8 mouse cellular contexts compared by ENCODE assay signal in the genomic region with DNA sequence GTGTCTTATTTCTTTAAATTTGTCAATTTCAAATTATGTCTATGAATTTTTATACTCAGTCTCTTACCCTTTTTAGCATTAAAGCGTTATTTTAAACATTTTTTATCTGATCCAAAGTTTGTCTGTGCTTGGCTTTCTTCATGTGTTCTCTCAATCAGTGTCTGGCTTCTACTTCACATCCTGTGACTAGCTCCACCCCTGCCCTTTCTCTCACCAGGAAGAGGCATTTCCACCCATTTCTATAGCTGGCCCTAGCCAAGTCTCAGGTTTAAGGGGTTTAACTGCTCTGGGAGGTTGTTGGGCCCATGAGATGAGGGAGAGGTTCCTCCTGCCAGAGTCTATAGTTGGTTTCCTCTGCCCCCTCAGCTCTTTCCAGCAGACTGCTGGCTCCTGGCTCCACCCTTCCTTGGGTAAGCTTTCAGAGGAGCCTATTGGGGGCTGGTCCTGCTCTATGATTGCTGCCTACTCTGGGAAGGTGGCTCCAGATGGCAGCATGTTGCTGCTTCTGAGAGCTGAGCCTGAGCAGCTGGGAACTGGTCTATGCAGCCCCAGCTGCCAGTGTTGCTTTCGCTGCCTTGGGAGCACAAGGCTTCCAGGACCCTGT. TPM values are rescaled to one million over a fixed set of nuclear protein-coding genes. Genes with fewer than 3 reads are reported as not detected.
DNase-seq lines count a peak whose midpoint lies in the region; ATAC-seq and TF ChIP-seq lines count a peak whose summit lies in the region.

No protein-coding gene starts in this region.

- intact Hi-C loops in heart, postnatal 10 days (cut with DNase I): no loop called here

- no peak for TF ChIP-seq CTCF in lung, postnatal 0 days (IDR thresholded peaks at IDR 0.05)

- no peak overlapping the region for H3K4me3 ChIP-seq in kidney, embryonic 15.5 days (replicated peaks)
- no peak overlapping the region for H3K4me3 ChIP-seq in embryonic facial prominence, embryonic 15.5 days (replicated peaks)
- no peak overlapping the region for H3K4me3 ChIP-seq in lung, postnatal 0 days (ENCODE audit: low read depth, low read length)

- no peaks in the 10 kb centered on the region for H3K27me3 ChIP-seq in kidney, embryonic 15.5 days
- H3K27me3 ChIP-seq in embryonic facial prominence, embryonic 15.5 days: no peaks in the 10 kb centered on the region
- no peaks in the 10 kb centered on the region for H3K27me3 ChIP-seq in lung, postnatal 0 days (replicated peaks; ENCODE audit: insufficient read depth, low read length)

- no peak for TF ChIP-seq EP300 in lung, postnatal 0 days (IDR thresholded peaks at IDR 0.05)

- peaks cover 6% of the 10 kb centered on the region for H3K4me1 ChIP-seq in kidney, embryonic 15.5 days
- 0 out of 2 replicates have a peak, but pooled peaks cover 6% of the 10 kb centered on the region for H3K4me1 ChIP-seq in embryonic facial prominence, embryonic 15.5 days
- H3K4me1 ChIP-seq in lung, postnatal 0 days (ENCODE audit: insufficient read depth, low read depth, low read length): 0 out of 2 replicates have a peak, but pooled peaks cover 4% of the 10 kb centered on the region

- ATAC-seq in kidney, embryonic 15.5 days (replicated peaks; ENCODE audit: low FRiP score): peak; percentile 74
- ATAC-seq in embryonic facial prominence, embryonic 15.5 days (ENCODE audit: insufficient number of reproducible peaks, low FRiP score, low TSS enrichment, low read depth): peak; percentile 84
- peak; percentile 86 for ATAC-seq in lung, postnatal 0 days

- H3K36me3 ChIP-seq in kidney, embryonic 15.5 days: peaks cover 24% of the 10 kb centered on the region
- peaks cover under 1% of the 10 kb centered on the region; the same call in 1 of the 2 replicates for H3K36me3 ChIP-seq in embryonic facial prominence, embryonic 15.5 days
- H3K36me3 ChIP-seq in lung, postnatal 0 days (ENCODE audit: insufficient read depth, low read length): no peaks in the 10 kb centered on the region

- WGBS in kidney, embryonic 15.5 days: 81% methylated on average over 2 of the region's 2 CpGs
- 80% methylated on average over 2 of the region's 2 CpGs for WGBS in embryonic facial prominence, embryonic 15.5 days
- 74% methylated on average over 2 of the region's 2 CpGs for WGBS in lung, postnatal 0 days

- peak overlapping the region; percentile 60 for H3K27ac ChIP-seq in kidney, embryonic 15.5 days
- 0 out of 2 replicates have a peak overlapping the region, but pooled peaks have one; percentile 44 for H3K27ac ChIP-seq in embryonic facial prominence, embryonic 15.5 days (replicated peaks)
- peak overlapping the region; percentile 7; the same call in 1 of the 2 replicates for H3K27ac ChIP-seq in lung, postnatal 0 days (ENCODE audit: low read length)

- no peak overlapping the region for H3K4me2 ChIP-seq in kidney, embryonic 15.5 days
- H3K4me2 ChIP-seq in embryonic facial prominence, embryonic 15.5 days (replicated peaks): no peak overlapping the region
- H3K4me2 ChIP-seq in lung, postnatal 0 days (replicated peaks; ENCODE audit: low read depth, low read length): no peak overlapping the region

- H3K9ac ChIP-seq in kidney, embryonic 15.5 days: no peak overlapping the region
- H3K9ac ChIP-seq in embryonic facial prominence, embryonic 15.5 days: no peak overlapping the region
- no peak overlapping the region for H3K9ac ChIP-seq in lung, postnatal 0 days (replicated peaks; ENCODE audit: low read depth)

- DNase-seq in kidney, adult 8-10 months: no peak
- peak; percentile 40 to 48 for DNase-seq in heart, postnatal 10 days
- DNase-seq in left cerebral cortex, adult 11 months (ENCODE audit: low spot score): peak; percentile 47
- peak; percentile 66 for DNase-seq in lung, postnatal 0 days (ENCODE audit: low spot score)
- peak; percentile 64 to 81 for DNase-seq in right cerebral cortex, postnatal 10 days (ENCODE audit: low spot score in 2 of 2)
- no peak for DNase-seq in thymus, postnatal 4 days

- H3K9me3 ChIP-seq in kidney, embryonic 15.5 days (replicated peaks): no peaks in the 10 kb centered on the region
- H3K9me3 ChIP-seq in embryonic facial prominence, embryonic 15.5 days (replicated peaks): no peaks in the 10 kb centered on the region
- no peaks in the 10 kb centered on the region for H3K9me3 ChIP-seq in lung, postnatal 0 days (ENCODE audit: low read length)

RNA-seq across cellular contexts. Expression of a gene that starts 17.3 kb away (rescaled TPM):
- polyA plus RNA-seq in kidney, embryonic 15.5 days (2015; fragmentation: Nextera tagmentation; extraction: Ambion mirVana): 84.4 and 88.6 TPM in 2 replicates
- 87.7 and 92.0 TPM in 2 replicates for polyA plus RNA-seq in embryonic facial prominence, embryonic 15.5 days (2015; fragmentation: Nextera tagmentation; extraction: Ambion mirVana)
- 100 to 1,000 TPM in 1 of 2 experiments, 10 to 100 TPM in 1; 96.7 to 104 TPM for total RNA-seq in heart, postnatal 10 days (2021)
- 57.2 and 59.5 TPM in 2 replicates for polyA plus RNA-seq in lung, postnatal 0 days (2015; fragmentation: Nextera tagmentation; extraction: Ambion mirVana)

RNA-seq across cellular contexts. Expression of a gene that starts 40.6 kb away (rescaled TPM):
- polyA plus RNA-seq in kidney, embryonic 15.5 days (2015; fragmentation: Nextera tagmentation; extraction: Ambion mirVana): 162 and 169 TPM in 2 replicates
- 166 and 173 TPM in 2 replicates for polyA plus RNA-seq in embryonic facial prominence, embryonic 15.5 days (2015; fragmentation: Nextera tagmentation; extraction: Ambion mirVana)
- total RNA-seq in heart, postnatal 10 days (2021): 10 to 100 TPM; 69.9 to 74.9 TPM
- 131 and 135 TPM in 2 replicates for polyA plus RNA-seq in lung, postnatal 0 days (2015; fragmentation: Nextera tagmentation; extraction: Ambion mirVana)

RNA-seq across cellular contexts. Expression of a gene that starts 44.5 kb away (rescaled TPM):
- polyA plus RNA-seq in kidney, embryonic 15.5 days (2015; fragmentation: Nextera tagmentation; extraction: Ambion mirVana): 0.30 TPM in 1 of 2 replicates, not detected in the other
- 0.18 and 0.24 TPM in 2 replicates for polyA plus RNA-seq in embryonic facial prominence, embryonic 15.5 days (2015; fragmentation: Nextera tagmentation; extraction: Ambion mirVana)
- total RNA-seq in heart, postnatal 10 days (2021): not detected
- 0.21 and 0.25 TPM in 2 replicates for polyA plus RNA-seq in lung, postnatal 0 days (2015; fragmentation: Nextera tagmentation; extraction: Ambion mirVana)

RNA-seq across cellular contexts. Expression of a gene that starts 47.1 kb away (rescaled TPM):
- polyA plus RNA-seq in kidney, embryonic 15.5 days (2015; fragmentation: Nextera tagmentation; extraction: Ambion mirVana): 50.7 and 59.0 TPM in 2 replicates
- polyA plus RNA-seq in embryonic facial prominence, embryonic 15.5 days (2015; fragmentation: Nextera tagmentation; extraction: Ambion mirVana): 50.7 and 55.7 TPM in 2 replicates
- total RNA-seq in heart, postnatal 10 days (2021): 10 to 100 TPM; 43.3 to 47.1 TPM
- polyA plus RNA-seq in lung, postnatal 0 days (2015; fragmentation: Nextera tagmentation; extraction: Ambion mirVana): 41.8 and 43.3 TPM in 2 replicates

RNA-seq across cellular contexts. Expression of a gene that starts 54.1 kb away (rescaled TPM):
- polyA plus RNA-seq in kidney, embryonic 15.5 days (2015; fragmentation: Nextera tagmentation; extraction: Ambion mirVana): 67.4 and 69.5 TPM in 2 replicates
- 60.4 and 63.6 TPM in 2 replicates for polyA plus RNA-seq in embryonic facial prominence, embryonic 15.5 days (2015; fragmentation: Nextera tagmentation; extraction: Ambion mirVana)
- 10 to 100 TPM; 37.0 to 41.1 TPM for total RNA-seq in heart, postnatal 10 days (2021)
- 32.3 and 33.6 TPM in 2 replicates for polyA plus RNA-seq in lung, postnatal 0 days (2015; fragmentation: Nextera tagmentation; extraction: Ambion mirVana)

Comparison
In these comparisons a context has a peak if more than half of its experiments do, and no peak if none do; other contexts are left out.
1. H3K27ac ChIP-seq: peak in every context shown above with its lines; median percentile 60 in kidney, embryonic 15.5 days; 44 in embryonic facial prominence, embryonic 15.5 days; 7 in lung, postnatal 0 days.
2. DNase-seq: peak in heart, postnatal 10 days (2 of 2), left cerebral cortex, adult 11 months (single experiment), lung, postnatal 0 days (single experiment) and right cerebral cortex, postnatal 10 days (2 of 2); none in kidney, adult 8-10 months (0 of 2) and thymus, postnatal 4 days (single experiment).
3. Peak in every context shown above with its lines, with median percentiles within 50 percentile points of each other: ATAC-seq.